Comparison of ENCODE assay signal across 9 mouse cellular contexts in the genomic region with DNA sequence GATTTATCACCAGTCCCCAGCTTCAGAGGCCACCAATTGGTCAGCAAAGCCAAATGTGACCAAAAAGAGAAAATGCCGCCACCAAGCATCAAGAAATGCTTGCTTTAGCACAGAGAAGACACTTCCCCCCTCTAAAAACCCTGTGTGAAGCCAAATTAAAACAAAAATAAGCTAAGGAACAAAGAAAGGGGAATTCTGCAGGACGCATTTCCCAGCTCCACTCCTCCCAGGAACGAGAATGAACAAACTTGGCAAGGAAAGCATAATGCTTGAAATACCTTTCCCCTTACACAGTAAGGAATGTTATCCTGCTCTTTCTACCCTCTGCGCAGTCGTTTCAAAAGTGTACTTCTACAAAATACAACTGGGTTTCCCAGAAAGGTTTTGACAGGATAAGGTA. TPM values are rescaled to one million over a fixed set of nuclear protein-coding genes. Genes with fewer than 3 reads are reported as not detected.
A peak's percentile ranks its signal among the peaks of the same experiment; 100 is the strongest.
DNase-seq lines count a peak whose midpoint lies in the region; TF ChIP-seq lines count a peak whose summit lies in the region.
"Had no signal": no experiment of that assay in that cellular context is flagged by ENCODE, and none has a peak within 500 bp of the region (broad histone marks: within the 10 kb centered on the region; RNA-seq: fewer than 3 reads in every experiment).

No protein-coding gene starts in this region.

- no peak overlapping the region for H3K4me3 ChIP-seq in brown adipose tissue, adult 24 weeks (ENCODE audit: insufficient read depth, low read depth, low read length)
- no peak overlapping the region for H3K4me3 ChIP-seq in lung, adult 2 months (replicated peaks; ENCODE audit: extremely low read depth, low read depth, low read length)

- peaks cover 6% of the 10 kb centered on the region; the same call in 1 of the 2 replicates for H3K4me1 ChIP-seq in brown adipose tissue, adult 24 weeks (ENCODE audit: control insufficient read depth, insufficient read depth, insufficient read length, low read length)
- H3K4me1 ChIP-seq in lung, adult 2 months (ENCODE audit: control insufficient read depth, insufficient read depth, low read length), result peaks cover 9% of the 10 kb centered on the region; the same call in 1 of the 2 replicates

- TF ChIP-seq CTCF in lung, adult 2 months (IDR thresholded peaks at IDR 0.05; ENCODE audit: insufficient read depth, low read length), result no peak

- no peak for TF ChIP-seq POLR2A in lung, adult 2 months (IDR thresholded peaks at IDR 0.05; ENCODE audit: borderline replicate concordance, extremely low read depth, low read depth, low read length)

- intact Hi-C loops in heart, postnatal 10 days (cut with DNase I), result no loop called here
- intact Hi-C loops in left cerebral cortex, postnatal 4 days (cut with DNase I), result no loop called here

- peak; percentile 41 for DNase-seq in 3134 (ENCODE audit: extremely low read depth, insufficient read length, low spot score)
- DNase-seq in heart, postnatal 10 days, result peak; percentile 60 to 70
- DNase-seq in lung, adult 2 months, result peak; percentile 19
- DNase-seq in left cerebral cortex, adult 8-10 months (ENCODE audit: low spot score in 2 of 2), result no peak
- DNase-seq in left cerebral cortex, postnatal 4 days, result no peak
- DNase-seq in right cerebral cortex, postnatal 25 days, result no peak
- DNase-seq in cerebellum, postnatal 10 days, result no peak

- 22% methylated on average over 5 of the region's 5 CpGs for WGBS in lung, adult 2 months

- peak overlapping the region; percentile 67 for H3K27ac ChIP-seq in brown adipose tissue, adult 24 weeks (replicated peaks; ENCODE audit: low read depth, low read length)

RNA-seq across cellular contexts. Expression of gene Ctps, which starts 2.1 kb away (rescaled TPM):
- 4.3 and 5.6 TPM in 2 replicates for polyA plus RNA-seq in brown adipose tissue, adult 24 weeks (2012; ENCODE audit: insufficient read depth, insufficient read length, missing spikeins)
- total RNA-seq in heart, postnatal 10 days (2021), result 10 to 100 TPM; 44.2 to 66.0 TPM
- polyA plus RNA-seq in lung, adult 2 months (2012; rRNA removed), result 7.7 and 10.2 TPM in 2 replicates
- 10 to 100 TPM; 36.9 to 37.8 (median 37.8) TPM for total RNA-seq in left cerebral cortex, adult 8-10 months (2022)
- total RNA-seq in left cerebral cortex, postnatal 4 days (2021), result 10 to 100 TPM; 72.0 to 72.1 TPM

RNA-seq across cellular contexts. Expression of gene Gm8439, which starts 20.5 kb away (rescaled TPM):
- polyA plus RNA-seq in brown adipose tissue, adult 24 weeks (2012; ENCODE audit: insufficient read depth, insufficient read length, missing spikeins), result not detected in 2 replicates
- total RNA-seq in heart, postnatal 10 days (2021), result not detected
- not detected in 2 replicates for polyA plus RNA-seq in lung, adult 2 months (2012; rRNA removed)
- not detected for total RNA-seq in left cerebral cortex, adult 8-10 months (2022)
- total RNA-seq in left cerebral cortex, postnatal 4 days (2021), result not detected
- total RNA-seq: liver, adult 2 months had no signal
- polyA plus RNA-seq: liver, adult 2 months had no signal

RNA-seq across cellular contexts. Expression of gene Slfnl1, which starts 36.0 kb away (rescaled TPM):
- not detected in 2 replicates for polyA plus RNA-seq in brown adipose tissue, adult 24 weeks (2012; ENCODE audit: insufficient read depth, insufficient read length, missing spikeins)
- under 1 TPM in 1 of 2 experiments, not detected in 1; 0.29 TPM for total RNA-seq in heart, postnatal 10 days (2021)
- 0.12 and 0.26 TPM in 2 replicates for polyA plus RNA-seq in lung, adult 2 months (2012; rRNA removed)
- total RNA-seq in left cerebral cortex, adult 8-10 months (2022), result under 1 TPM; 0.46 to 0.56 (median 0.51) TPM
- total RNA-seq in left cerebral cortex, postnatal 4 days (2021), result under 1 TPM; 0.56 to 0.66 TPM
- total RNA-seq: liver, adult 2 months had no signal

Comparison
In these comparisons a context has a peak if more than half of its experiments do, and no peak if none do; other contexts are left out.
1. DNase-seq: peak in 3134 (single experiment), heart, postnatal 10 days (2 of 2) and lung, adult 2 months (single experiment); none in left cerebral cortex, adult 8-10 months (0 of 2), left cerebral cortex, postnatal 4 days (single experiment), right cerebral cortex, postnatal 25 days (single experiment) and cerebellum, postnatal 10 days (0 of 2).